Mouse (Mus musculus) heart, postnatal 10 days (tissue): Measurements from ENCODE around the gene Rap2c. TPM values are rescaled to one million over a fixed set of nuclear protein-coding genes. Genes with fewer than 3 reads are reported as not detected.

Source experiments
- DNase-seq, 2 experiments: peaks; one replicate each; pipeline ENCODE4 v3.0.0; 2021
- intact Hi-C: fragments of 180-260 bp; cut with DNase I; formaldehyde crosslinking; loops from one replicate; pipeline ENCODE4 v1.15.1; 2025
- total RNA-seq, 2 experiments: library from RNA; stranded (reverse); gene quantifications; 2 replicates each; pipeline ENCODE4 v1.2.3; 2021

Rap2c gene
- total RNA-seq, 2 experiments from 2014 or later: 31.4 to 32.6 TPM

DNA sequence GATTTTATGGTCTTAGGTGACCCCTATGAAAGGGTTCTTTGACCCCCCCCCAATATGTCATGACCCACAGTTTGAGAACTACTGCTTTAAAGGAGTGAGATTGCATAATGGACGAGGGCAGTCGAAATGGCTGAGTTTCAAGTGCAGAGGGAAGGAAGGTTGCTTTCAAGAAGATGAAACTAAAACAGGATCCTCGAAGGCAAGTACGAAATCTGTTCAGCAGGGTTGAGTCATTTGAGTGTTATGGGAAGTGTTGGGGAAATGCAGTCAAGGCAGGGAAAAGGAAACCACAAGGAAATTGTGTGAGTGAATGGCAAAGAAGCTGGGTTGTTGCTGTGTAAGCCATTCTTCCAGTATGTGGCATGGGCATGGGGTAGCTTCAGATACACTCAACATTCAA, 45.7 kb downstream of the Rap2c start:
- DNase-seq: no peak

GRCm38 (mm10) chrX:50969907-50970306, 47.9 kb downstream of the Rap2c start:
- DNase-seq: no peak
- intact Hi-C loops: no loop called here

More for the DNA sequence above, 45.7 kb downstream of the Rap2c start:
- intact Hi-C loops: no loop called here

DNA sequence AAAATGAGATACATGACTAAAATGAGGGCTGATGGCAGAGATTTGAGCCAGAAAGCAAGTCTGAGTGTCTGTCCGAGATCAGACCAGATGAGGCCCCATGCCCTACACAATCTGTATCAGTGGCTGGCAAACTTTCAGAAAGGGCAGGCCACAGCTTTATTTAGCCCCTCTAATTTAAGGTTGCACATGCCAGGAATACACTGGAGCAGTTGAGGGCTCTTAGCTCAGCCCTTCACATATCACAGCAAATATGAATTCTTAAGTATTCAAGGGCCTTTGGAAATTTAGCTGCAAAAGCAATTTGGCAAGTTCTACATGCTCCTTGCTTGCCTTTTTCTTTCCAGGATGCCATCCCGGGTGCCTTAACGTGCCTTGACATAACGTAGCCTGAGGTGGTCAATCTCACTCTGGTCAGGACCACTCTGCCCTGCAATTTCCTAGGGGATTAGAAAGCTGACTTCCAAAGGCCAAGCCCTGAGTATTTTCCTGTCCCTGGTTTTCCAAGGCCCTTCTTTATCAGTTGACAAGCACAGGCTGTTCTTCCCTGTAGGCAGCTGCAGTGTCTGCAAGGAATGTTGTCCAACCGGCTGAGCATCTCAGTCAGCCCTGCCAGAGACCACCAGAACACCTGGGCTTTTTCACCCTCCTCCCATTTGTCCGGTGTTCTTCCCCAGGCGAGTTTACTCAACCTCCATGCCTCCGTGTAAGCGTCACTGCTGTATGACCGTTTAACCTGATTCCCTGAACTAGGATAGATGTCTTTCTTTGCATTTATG, 49.5 kb downstream of the Rap2c start:
- intact Hi-C loops: no loop called here
- peak; percentile 5 to 9 for DNase-seq

DNA sequence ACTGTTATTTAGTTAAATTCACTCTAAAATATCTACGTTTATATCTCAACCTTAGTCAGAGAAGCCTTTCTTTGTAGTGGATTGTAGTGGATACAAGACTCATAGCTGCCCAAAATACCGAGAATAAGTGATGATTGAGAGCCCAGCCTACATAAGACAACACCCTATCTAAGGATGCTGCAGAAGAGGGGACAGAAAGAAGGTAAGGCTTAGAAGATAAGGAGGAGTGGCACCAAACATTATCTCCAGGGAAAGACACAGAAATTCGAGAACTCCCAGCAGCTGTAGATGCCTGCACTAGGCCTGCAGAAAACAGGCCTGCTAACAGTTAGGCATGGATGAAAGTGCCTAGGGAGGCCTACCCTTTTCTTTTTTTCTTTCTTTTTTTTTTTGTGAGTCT, 52.7 kb downstream of the Rap2c start:
- intact Hi-C loops: no loop called here
- DNase-seq: no peak

DNA sequence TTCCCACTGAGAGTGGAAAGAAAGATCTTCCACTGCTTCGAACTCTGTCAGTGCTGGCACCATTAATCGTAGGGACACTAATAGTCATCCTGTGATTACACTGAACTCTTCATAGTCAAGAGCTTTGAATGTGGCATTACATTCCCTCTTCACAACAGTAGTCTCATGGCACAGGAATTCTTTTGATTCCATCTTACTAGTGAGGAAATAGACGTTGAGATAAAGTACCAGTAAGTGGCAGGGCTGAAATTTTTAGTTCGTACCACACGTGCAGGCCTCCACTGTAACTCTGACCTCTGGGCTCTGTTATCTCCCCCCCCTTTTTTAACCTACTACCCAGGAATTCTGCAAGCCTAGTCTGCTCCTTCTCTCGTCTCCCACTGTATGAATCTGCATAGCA, 54.9 kb downstream of the Rap2c start:
- DNase-seq: no peak
- intact Hi-C loops: no loop called here

Other genes starting within 250 kb of the Rap2c start
- 1 to 10 TPM; 2.6 to 3.0 TPM for gene Stk26, start 177.0 kb downstream of the Rap2c start, total RNA-seq
- gene Frmd7, start 75.3 kb downstream of the Rap2c start, total RNA-seq: not detected
- gene Mbnl3, start 188.5 kb upstream of the Rap2c start, total RNA-seq: 1 to 10 TPM; 4.7 to 7.6 TPM